Mouse (Mus musculus) olfactory bulb, adult 2 months (tissue): Measurements from ENCODE around the gene Gast. TPM values are rescaled to one million over a fixed set of nuclear protein-coding genes. Genes with fewer than 3 reads are reported as not detected.

Experiments
- H3K27ac ChIP-seq: fragments of 200-500 bp; 2 replicates; pipeline ENCODE4 v1.5.1; 2012; ENCODE audit warnings: low read depth, low read length; ENCODE audit not compliant: insufficient read depth
- H3K4me1 ChIP-seq: fragments of 200-500 bp; 2 replicates; pipeline ENCODE4 v1.6.1; 2012; ENCODE audit warnings: low read length; ENCODE audit not compliant: control insufficient read depth, insufficient read depth
- H3K4me3 ChIP-seq: fragments of 200-500 bp; 2 replicates; pipeline ENCODE4 v1.5.1; 2012; ENCODE audit warnings: mild to moderate bottlenecking, low read depth, low read length, moderate library complexity; ENCODE audit not compliant: insufficient read depth
- CTCF ChIP-seq: fragments of 200-500 bp; IDR thresholded peaks from 2 replicates; pipeline ENCODE4 v1.5.1; 2012; ENCODE audit warnings: low read depth, mild to moderate bottlenecking, low read length, moderate library complexity; ENCODE audit not compliant: insufficient read depth
- POLR2A ChIP-seq: fragments of 200-500 bp; IDR thresholded peaks from 2 replicates; pipeline ENCODE4 v1.6.1; 2012; ENCODE audit warnings: mild to moderate bottlenecking, low read depth, low read length, moderate library complexity; ENCODE audit not compliant: insufficient read depth
- WGBS: fragments of 180-500 bp; shearing (Covaris S2); methylation state at CpG from one replicate; pipeline ENCODE4 v1.1.7; 2018; 5-methylcytosine and 5-hydroxymethylcytosine counted together
- polyA plus RNA-seq: library from polyadenylated mRNA; stranded (reverse); fragments of >200 nt; gene quantifications from 2 replicates; pipeline ENCODE4 v1.2.4, GENCODE M21; 2012; ENCODE audit warnings: low replicate concordance; ENCODE audit not compliant: missing spikeins, insufficient read depth, insufficient read length

The Gast gene
- polyA plus RNA-seq, 1 experiment = not detected

GRCm38 (mm10) chr11:100369822-100370221 lies 35.6 kb downstream of the Gast start:
- H3K4me3 ChIP-seq = no peak overlapping the region
- H3K4me1 ChIP-seq = peaks cover 14% of the 10 kb centered on the region
- TF ChIP-seq CTCF (no peak), POLR2A (no peak)
- WGBS = 78% methylated on average over 8 of the region's 8 CpGs
- no peak overlapping the region for H3K27ac ChIP-seq

- WGBS = 61% methylated on average over 8 of the region's 8 CpGs
- Histone ChIP-seq H3K4me1 (peaks cover 10% of the 10 kb centered on the region), H3K27ac (no peak overlapping the region), H3K4me3 (no peak overlapping the region)
- no peak for TF ChIP-seq CTCF
- no peak for TF ChIP-seq POLR2A
Measured at GRCm38 (mm10) chr11:100371981-100372558, 37.9 kb downstream of the Gast start.

- Histone ChIP-seq H3K27ac (no peak overlapping the region), H3K4me3 (no peak overlapping the region), H3K4me1 (peaks cover 10% of the 10 kb centered on the region)
- WGBS = 88% methylated on average over 9 of the region's 9 CpGs
- no peak for TF ChIP-seq POLR2A
- no peak for TF ChIP-seq CTCF
Measured at GRCm38 (mm10) chr11:100375127-100375526, 40.9 kb downstream of the Gast start.

- no peak overlapping the region for H3K27ac ChIP-seq
- H3K4me3 ChIP-seq = no peak overlapping the region
- 80% methylated on average over 4 of the region's 4 CpGs for WGBS
- no peak for TF ChIP-seq POLR2A
- no peak for TF ChIP-seq CTCF
- H3K4me1 ChIP-seq = peaks cover 10% of the 10 kb centered on the region
Measured at GRCm38 (mm10) chr11:100376005-100376404, 41.8 kb downstream of the Gast start.

GRCm38 (mm10) chr11:100376746-100377389 lies 42.7 kb downstream of the Gast start:
- no peak for TF ChIP-seq CTCF
- no peak overlapping the region for H3K27ac ChIP-seq
- 85% methylated on average over 21 of the region's 21 CpGs for WGBS

GRCm38 (mm10) chr11:100377989-100378388 lies 43.8 kb downstream of the Gast start:
- Histone ChIP-seq H3K4me1 (peaks cover 11% of the 10 kb centered on the region), H3K4me3 (no peak overlapping the region), H3K27ac (no peak overlapping the region)
- no peak for TF ChIP-seq POLR2A
- TF ChIP-seq CTCF = no peak
- 93% methylated on average over 14 of the region's 14 CpGs for WGBS

More at GRCm38 (mm10) chr11:100376746-100377389, 42.7 kb downstream of the Gast start:
- Histone ChIP-seq H3K4me3 (no peak overlapping the region), H3K4me1 (peaks cover 14% of the 10 kb centered on the region)

DNA sequence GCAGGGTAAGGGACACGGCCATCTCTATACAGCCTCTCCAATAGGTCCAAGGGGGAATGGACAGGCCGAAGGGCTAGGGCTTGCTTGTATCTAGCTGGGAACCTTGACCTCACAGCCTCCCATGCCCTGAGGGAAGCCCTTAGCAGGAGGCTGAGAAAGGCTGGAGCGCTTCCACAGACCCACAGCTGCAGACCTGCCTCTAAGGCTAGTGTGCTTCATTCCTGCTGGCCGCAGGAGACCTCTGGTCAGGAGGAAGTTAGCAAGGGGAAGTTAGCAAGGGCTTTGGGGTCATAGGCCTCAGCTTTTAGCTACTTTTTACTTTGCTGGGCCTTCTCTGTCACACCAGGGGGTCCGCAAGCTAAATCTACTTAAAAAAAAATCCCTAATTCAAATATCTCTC lies 44.2 kb downstream of the Gast start:
- TF ChIP-seq POLR2A (no peak), CTCF (no peak)
- whole genome bisulfite sequencing = 95% methylated on average over 5 of the region's 5 CpGs
- Histone ChIP-seq H3K4me1 (peaks cover 16% of the 10 kb centered on the region), H3K27ac (no peak overlapping the region), H3K4me3 (no peak overlapping the region)

- no peak for TF ChIP-seq CTCF
- TF ChIP-seq POLR2A = no peak
- Histone ChIP-seq H3K27ac (no peak overlapping the region), H3K4me1 (peaks cover 17% of the 10 kb centered on the region), H3K4me3 (no peak overlapping the region)
- 91% methylated on average over 4 of the region's 4 CpGs for WGBS
Measured at GRCm38 (mm10) chr11:100379311-100379710, 45.1 kb downstream of the Gast start.

GRCm38 (mm10) chr11:100382682-100383081 lies 48.5 kb downstream of the Gast start:
- 69% methylated on average over 6 of the region's 6 CpGs for WGBS
- H3K27ac ChIP-seq = 0 out of 2 replicates have a peak overlapping the region, but pooled peaks have one; percentile 42
- H3K4me3 ChIP-seq = no peak overlapping the region
- TF ChIP-seq CTCF = no peak
- no peak for TF ChIP-seq POLR2A
- peaks cover 40% of the 10 kb centered on the region for H3K4me1 ChIP-seq
